ENCODE assay signal across 8 mouse cellular contexts in genomic region chr12:28635535-28636476, GRCm38 (mm10). TPM values are rescaled to one million over a fixed set of nuclear protein-coding genes. Genes with fewer than 3 reads are reported as not detected.
DNase-seq lines count a peak whose midpoint lies in the region; ATAC-seq and TF ChIP-seq lines count a peak whose summit lies in the region.

Rps7 (minus strand) TSS chr12:28635953.

- ATAC-seq in forebrain, postnatal 0 days, result peak; percentile 99
- ATAC-seq in lung, embryonic 15.5 days (ENCODE audit: borderline replicate concordance, extremely low read depth, low FRiP score, low TSS enrichment), result peak; percentile 94

- H3K27me3 ChIP-seq in MEL (ENCODE audit: control insufficient read depth in 1 of 2, insufficient read depth in 2 of 2, low read length in 2 of 2), result no peaks in the 10 kb centered on the region
- no peaks in the 10 kb centered on the region for H3K27me3 ChIP-seq in cerebellum, adult 2 months (ENCODE audit: control insufficient read depth, insufficient read depth, low read length)
- no peaks in the 10 kb centered on the region for H3K27me3 ChIP-seq in forebrain, postnatal 0 days (ENCODE audit: insufficient read depth, low read length)
- no peaks in the 10 kb centered on the region for H3K27me3 ChIP-seq in lung, embryonic 15.5 days

- peak within 1 kb of the TSS; percentile 67 for H3K27ac ChIP-seq in MEL (ENCODE audit: control insufficient read depth, low read depth, low read length)
- H3K27ac ChIP-seq in cerebellum, adult 2 months (ENCODE audit: insufficient read depth, low read length), result peak within 1 kb of the TSS; percentile 27
- peak within 1 kb of the TSS; percentile 85 for H3K27ac ChIP-seq in forebrain, postnatal 0 days (ENCODE audit: low read depth, low read length)
- H3K27ac ChIP-seq in lung, embryonic 15.5 days, result peak within 1 kb of the TSS; percentile 59

- TF ChIP-seq EP300 in MEL (IDR thresholded peaks at IDR 0.05; ENCODE audit: low read depth in 1 of 2, low read length in 2 of 2), result no peak

- peak within 1 kb of the TSS; percentile 94 for H3K9ac ChIP-seq in MEL (ENCODE audit: control insufficient read depth, low read depth, low read length, poor library complexity, severe bottlenecking)
- peak within 1 kb of the TSS; percentile 87 for H3K9ac ChIP-seq in forebrain, postnatal 0 days
- H3K9ac ChIP-seq in lung, embryonic 15.5 days, result peak within 1 kb of the TSS; percentile 92

- H3K9me3 ChIP-seq in MEL (replicated peaks; ENCODE audit: insufficient read depth, low read length), result no peaks in the 10 kb centered on the region
- no peaks in the 10 kb centered on the region for H3K9me3 ChIP-seq in forebrain, postnatal 0 days (ENCODE audit: low read length)
- no peaks in the 10 kb centered on the region for H3K9me3 ChIP-seq in lung, embryonic 15.5 days

- TF ChIP-seq CTCF in MEL (IDR thresholded peaks at IDR 0.05 in 2 of 3, conservative IDR thresholded peaks at IDR 0.05 in 1 of 3; ENCODE audit: control insufficient read depth in 1 of 3, insufficient read depth in 1 of 3, low read depth in 2 of 3, low read length in 3 of 3, poor library complexity in 1 of 3, severe bottlenecking in 1 of 3), result no peak
- no peak for TF ChIP-seq CTCF in cerebellum, adult 2 months (IDR thresholded peaks at IDR 0.05; ENCODE audit: borderline replicate concordance, insufficient read depth, low read depth, low read length)
- TF ChIP-seq CTCF in forebrain, postnatal 0 days (IDR thresholded peaks at IDR 0.05; ENCODE audit: low read depth), result no peak

- 5% methylated on average over 69 of the region's 69 CpGs for WGBS in cerebellum, adult 2 months
- 6% methylated on average over 69 of the region's 69 CpGs for WGBS in forebrain, postnatal 0 days
- 3% methylated on average over 69 of the region's 69 CpGs for WGBS in lung, embryonic 15.5 days

- peak within 1 kb of the TSS; percentile 63 for H3K4me2 ChIP-seq in forebrain, postnatal 0 days (ENCODE audit: low read depth)
- H3K4me2 ChIP-seq in lung, embryonic 15.5 days, result peak within 1 kb of the TSS; percentile 61

- TF ChIP-seq POLR2A in MEL (IDR thresholded peaks at IDR 0.05; ENCODE audit: control insufficient read depth in 1 of 2, insufficient read depth in 1 of 2, low read depth in 1 of 2, low read length in 2 of 2, poor library complexity in 1 of 2), result peak; percentile 84 to 89
- TF ChIP-seq POLR2A in cerebellum, adult 2 months (IDR thresholded peaks at IDR 0.05; ENCODE audit: borderline replicate concordance, insufficient read depth, low read length), result peak; percentile 83

- H3K79me2 ChIP-seq in MEL (ENCODE audit: control insufficient read depth, insufficient read depth, low read length, poor library complexity), result peaks cover 39% of the 10 kb centered on the region

- H3K36me3 ChIP-seq in MEL (ENCODE audit: control insufficient read depth in 1 of 2, insufficient read depth in 2 of 2, low read length in 2 of 2), result peaks cover 27 to 31% of the 10 kb centered on the region in 2 experiments
- H3K36me3 ChIP-seq in forebrain, postnatal 0 days (ENCODE audit: insufficient read depth), result peaks cover 29% of the 10 kb centered on the region
- H3K36me3 ChIP-seq in lung, embryonic 15.5 days, result peaks cover 37% of the 10 kb centered on the region

- DNase-seq in MEL (ENCODE audit: low read depth, low spot score), result peak; percentile 95
- peak; percentile 93 to 94 for DNase-seq in cerebellum, adult 2 months
- peak; percentile 97 for DNase-seq in forebrain, postnatal 0 days
- DNase-seq in heart, postnatal 4 days, result peak; percentile 93
- peak; percentile 87 to 91 for DNase-seq in layer of hippocampus, adult 8-10 months (ENCODE audit: low spot score in 2 of 2)
- peak; percentile 88 for DNase-seq in ovary, adult 18-20 months (ENCODE audit: low spot score)
- DNase-seq in thymus, postnatal 0 days (ENCODE audit: low spot score), result peak; percentile 96

- peaks cover 0 to 20% of the 10 kb centered on the region in 2 experiments; a peak in 3 of 4 replicates for H3K4me1 ChIP-seq in MEL (ENCODE audit: control insufficient read depth in 1 of 2, insufficient read depth in 2 of 2, low read length in 2 of 2)
- H3K4me1 ChIP-seq in cerebellum, adult 2 months (ENCODE audit: control insufficient read depth, insufficient read depth, low read length), result peaks cover 3% of the 10 kb centered on the region; the same call in 1 of the 2 replicates
- 0 out of 2 replicates have a peak, but pooled peaks cover 2% of the 10 kb centered on the region for H3K4me1 ChIP-seq in forebrain, postnatal 0 days (ENCODE audit: insufficient read depth)
- H3K4me1 ChIP-seq in lung, embryonic 15.5 days, result peaks cover 19% of the 10 kb centered on the region

- H3K4me3 ChIP-seq in MEL (ENCODE audit: control insufficient read depth in 1 of 2, insufficient read depth in 1 of 2, low read depth in 2 of 2, low read length in 2 of 2), result peak within 1 kb of the TSS; percentile 70 to 76
- peak within 1 kb of the TSS; percentile 66 for H3K4me3 ChIP-seq in cerebellum, adult 2 months (replicated peaks; ENCODE audit: insufficient read depth, low read depth, low read length)
- H3K4me3 ChIP-seq in forebrain, postnatal 0 days (ENCODE audit: low read depth, low read length), result peak within 1 kb of the TSS; percentile 63
- H3K4me3 ChIP-seq in lung, embryonic 15.5 days, result peak within 1 kb of the TSS; percentile 78

- no peak for TF ChIP-seq RAD21 in MEL (IDR thresholded peaks at IDR 0.05; ENCODE audit: low read depth, low read length)

TF ChIP-seq in MEL, 35 proteins besides CTCF, POLR2A, EP300 and RAD21 (continues in another document):
- TF ChIP-seq E2F4 (IDR thresholded peaks at IDR 0.05; ENCODE audit: borderline replicate concordance, low read depth, low read length) (no peak), ZNF384 (IDR thresholded peaks at IDR 0.05; ENCODE audit: low read depth, low read length) (no peak), MAZ (IDR thresholded peaks at IDR 0.05; ENCODE audit: low read depth, low read length) (0 out of 2 replicates have a peak, but pooled peaks have one; percentile 11), MXI1 (IDR thresholded peaks at IDR 0.05; ENCODE audit: low read depth, low read length) (peak; percentile 86), TBP (IDR thresholded peaks at IDR 0.05; ENCODE audit: low read depth, low read length) (peak; percentile 97), TCF12 (IDR thresholded peaks at IDR 0.05; ENCODE audit: low read depth, low read length) (peak; percentile 86), NELFE (IDR thresholded peaks at IDR 0.05; ENCODE audit: low read depth, low read length) (peak; percentile 98), POLR2AphosphoS2 (IDR thresholded peaks at IDR 0.05; ENCODE audit: low read length) (peak; percentile 96), MYC (IDR thresholded peaks at IDR 0.05; ENCODE audit: low read depth, low read length) (peak; percentile 95), JUND (IDR thresholded peaks at IDR 0.05; ENCODE audit: low read depth, low read length) (no peak), TAL1 (IDR thresholded peaks at IDR 0.05; ENCODE audit: low read length) (no peak), CHD1 (IDR thresholded peaks at IDR 0.05; ENCODE audit: low read depth, low read length) (peak; percentile 39; the same call in 1 of the 2 replicates), MEF2A (IDR thresholded peaks at IDR 0.05; ENCODE audit: extremely low read depth, insufficient replicate concordance, low read depth, low read length, poor library complexity, severe bottlenecking) (no peak), MAFK (IDR thresholded peaks at IDR 0.05; ENCODE audit: borderline replicate concordance, low read depth, low read length) (no peak), ZC3H11A (IDR thresholded peaks at IDR 0.05; ENCODE audit: low read depth, low read length) (no peak), ELF1 (IDR thresholded peaks at IDR 0.05; ENCODE audit: low read depth, low read length) (peak; percentile 95), KAT2A (conservative IDR thresholded peaks at IDR 0.05; ENCODE audit: low read depth, low read length) (peak; percentile 81), RCOR1 (IDR thresholded peaks at IDR 0.05; ENCODE audit: low read depth, low read length) (no peak), ETS1 (IDR thresholded peaks at IDR 0.05; ENCODE audit: low read depth, low read length) (peak; percentile 28; the same call in 1 of the 2 replicates), CHD2 (IDR thresholded peaks at IDR 0.05; ENCODE audit: low read length) (peak; percentile 99), MYB (IDR thresholded peaks at IDR 0.05; ENCODE audit: low read depth, low read length) (no peak), MAX (IDR thresholded peaks at IDR 0.05; ENCODE audit: low read length) (peak; percentile 83; the same call in 1 of the 2 replicates), GATA1 (IDR thresholded peaks at IDR 0.05; ENCODE audit: low read depth, low read length) (no peak), USF2 (IDR thresholded peaks at IDR 0.05; ENCODE audit: borderline replicate concordance in 1 of 2, insufficient read depth in 1 of 2, low read depth in 1 of 2, low read length in 2 of 2) (no peak), HCFC1 (IDR thresholded peaks at IDR 0.05; ENCODE audit: low read depth, low read length) (peak; percentile 94), BHLHE40 (IDR thresholded peaks at IDR 0.05; ENCODE audit: borderline replicate concordance, low read depth, low read length) (no peak), POLR2AphosphoS5 (IDR thresholded peaks at IDR 0.05; ENCODE audit: borderline replicate concordance, low read depth, low read length) (peak; percentile 79; the same call in 1 of the 2 replicates), USF1 (IDR thresholded peaks at IDR 0.05; ENCODE audit: low read depth, low read length) (0 out of 2 replicates have a peak, but pooled peaks have one; percentile 6), SMC3 (IDR thresholded peaks at IDR 0.05; ENCODE audit: low read depth, low read length) (no peak), ZMIZ1 (IDR thresholded peaks at IDR 0.05; ENCODE audit: low read depth, low read length) (peak; percentile 65; the same call in 1 of the 2 replicates), SIN3A (IDR thresholded peaks at IDR 0.05; ENCODE audit: low read length) (peak; percentile 89)

RNA-seq across cellular contexts. Expression of gene Rps7, which starts in this region (rescaled TPM):
- total RNA-seq in MEL (2012; rRNA removed), result 2,384 and 2,439 TPM in 2 replicates
- 100 to 1,000 TPM; 300 to 476 TPM for polyA plus RNA-seq in MEL (2012; ENCODE audit: insufficient read depth in 1 of 2, insufficient read length in 2 of 2, low read depth in 1 of 2, low replicate concordance in 2 of 2, missing spikeins in 1 of 2)
- 299 and 310 TPM in 2 replicates for polyA plus RNA-seq in cerebellum, adult 2 months (2012; rRNA removed)
- total RNA-seq in forebrain, postnatal 0 days (2014; rRNA removed), result 1,274 and 1,982 TPM in 2 replicates
- 605 and 756 TPM in 2 replicates for polyA plus RNA-seq in forebrain, postnatal 0 days (2015; fragmentation: Nextera tagmentation; extraction: Ambion mirVana)
- 100 to 1,000 TPM; 469 to 537 TPM for total RNA-seq in heart, postnatal 4 days (2021)
- 100 to 1,000 TPM; 245 to 375 (median 299) TPM for total RNA-seq in layer of hippocampus, adult 8-10 months (2022)
- 664 and 702 TPM in 2 replicates for polyA plus RNA-seq in lung, embryonic 15.5 days (2015; fragmentation: Nextera tagmentation; extraction: Ambion mirVana)
- polyA plus RNA-seq in thymus, postnatal 0 days (2015; fragmentation: Nextera tagmentation; extraction: Ambion mirVana), result 1,181 and 1,244 TPM in 2 replicates

Comparison
In these comparisons a context has a peak if more than half of its experiments do, and no peak if none do; other contexts are left out.
1. Peak in every context shown above with its lines: DNase-seq, ATAC-seq, H3K4me3 ChIP-seq and H3K27ac ChIP-seq.
2. H3K27ac ChIP-seq: peak in every context shown above with its lines; median percentile 85 in forebrain, postnatal 0 days; 67 in MEL; 59 in lung, embryonic 15.5 days; 27 in cerebellum, adult 2 months.